Mouse (Mus musculus): ENCODE data around the gene Nfia.

Nfia gene

GRCm38 (mm10) chr4:98057721-98058120 lies 285.2 kb downstream of the Nfia start:
- no peak for DNase-seq (ENCODE audit: low read depth, low spot score)

DNA sequence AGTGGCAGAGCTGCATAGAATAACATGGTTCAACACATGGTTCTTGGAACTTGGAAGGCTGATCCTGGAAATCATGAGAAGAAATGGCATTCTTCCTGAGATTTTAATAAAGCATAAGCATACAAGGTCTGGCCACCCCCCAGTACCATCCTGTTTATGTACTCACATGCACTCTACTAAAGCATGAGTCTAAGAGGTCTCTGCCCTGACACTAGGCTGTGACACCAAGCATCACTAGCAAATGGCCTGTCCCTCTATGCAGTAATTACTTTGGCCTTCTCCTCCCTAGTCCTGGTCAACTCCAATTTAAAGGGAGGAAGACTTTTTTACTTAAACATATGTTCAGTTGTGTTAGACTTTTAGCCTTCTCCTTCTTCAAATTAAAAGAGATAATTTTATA lies 285.6 kb downstream of the Nfia start:
- DNase-seq (ENCODE audit: low read depth, low spot score), result no peak

DNA sequence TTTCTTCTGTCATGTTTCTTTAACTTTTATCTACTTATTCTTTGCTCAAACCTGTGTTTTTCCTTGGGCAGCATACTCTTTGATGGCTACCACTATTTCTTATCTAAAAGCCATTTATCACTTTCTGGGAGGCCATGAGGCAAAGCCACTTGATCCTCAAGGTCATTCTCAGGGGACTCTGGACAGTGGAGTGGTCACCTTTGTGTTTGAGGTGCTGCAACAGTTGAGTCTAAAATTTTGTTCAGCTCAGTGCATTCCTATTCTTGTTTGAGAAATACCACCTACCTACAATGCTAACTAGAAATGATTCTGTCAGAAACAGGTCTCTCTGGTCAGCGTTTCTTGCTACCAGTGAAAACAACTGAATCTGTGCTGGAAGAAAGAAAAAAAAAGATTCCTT lies 288.1 kb downstream of the Nfia start:
- DNase-seq (ENCODE audit: low read depth, low spot score), result no peak

GRCm38 (mm10) chr4:98061086-98061485 lies 288.6 kb downstream of the Nfia start:
- DNase-seq (ENCODE audit: low read depth, low spot score), result no peak

GRCm38 (mm10) chr4:98063280-98063679 lies 290.7 kb downstream of the Nfia start:
- DNase-seq (ENCODE audit: low read depth, low spot score), result no peak

GRCm38 (mm10) chr4:98076106-98076505 lies 303.6 kb downstream of the Nfia start:
- DNase-seq (ENCODE audit: low read depth, low spot score), result no peak

DNA sequence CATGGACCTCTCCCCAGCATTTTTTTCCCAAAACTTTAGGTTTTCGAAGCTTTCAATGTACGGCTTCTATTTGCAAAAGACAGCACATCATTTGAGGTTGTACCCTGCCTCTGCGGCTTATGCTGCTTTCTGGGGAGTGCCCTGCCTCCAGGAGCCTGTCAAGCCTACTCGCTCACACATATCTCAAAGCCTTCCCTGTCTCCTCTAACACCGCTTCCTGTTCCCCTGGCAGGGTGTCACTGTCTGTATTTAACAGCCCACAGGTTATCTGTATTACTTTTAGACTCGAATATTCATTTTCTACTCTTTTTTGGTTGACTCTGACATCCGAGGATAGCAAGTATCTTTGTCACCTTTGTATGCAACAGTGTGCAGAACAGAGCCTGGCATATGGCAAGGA lies 304.1 kb downstream of the Nfia start:
- no peak for DNase-seq (ENCODE audit: low read depth, low spot score)

DNA sequence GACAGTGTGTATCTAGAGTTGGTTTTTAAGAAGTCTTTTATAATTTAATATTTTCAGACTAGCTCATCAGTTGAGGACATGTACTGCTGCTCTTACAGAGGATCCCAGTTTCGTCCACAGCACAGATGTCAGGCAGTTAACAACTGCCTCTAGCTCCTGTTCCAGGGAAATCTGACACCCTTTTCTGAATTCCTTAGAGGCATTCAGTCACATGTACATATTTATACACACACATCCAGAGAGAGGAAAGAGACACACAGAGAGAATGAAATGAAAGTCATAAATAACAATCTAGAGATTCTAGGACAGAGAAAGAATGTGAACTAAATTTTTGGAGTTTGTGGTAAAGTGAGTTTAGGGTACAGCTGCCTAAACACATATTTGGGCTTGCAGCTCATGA lies 308.1 kb downstream of the Nfia start:
- no peak for DNase-seq (ENCODE audit: low read depth, low spot score)

DNA sequence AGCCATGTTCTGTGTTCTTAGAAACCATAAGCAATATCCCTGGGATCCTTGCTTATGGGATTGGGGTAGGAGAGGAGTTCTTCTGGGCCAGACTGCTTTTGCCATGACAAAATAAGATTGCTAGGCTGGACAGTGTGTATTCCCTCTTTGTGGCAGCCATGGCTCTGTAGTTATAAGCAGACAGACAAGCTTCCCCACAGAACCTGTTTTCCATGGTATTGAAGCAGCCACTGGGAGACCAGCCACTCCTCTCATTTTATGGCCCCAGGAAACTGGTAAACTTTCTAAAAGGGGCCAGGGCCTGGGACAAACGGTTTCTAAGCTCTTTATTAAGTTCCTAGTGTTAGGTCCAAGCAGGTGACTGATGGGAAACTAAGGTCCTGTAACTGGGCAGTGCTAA lies 309.4 kb downstream of the Nfia start:
- no peak for DNase-seq (ENCODE audit: low read depth, low spot score)

DNA sequence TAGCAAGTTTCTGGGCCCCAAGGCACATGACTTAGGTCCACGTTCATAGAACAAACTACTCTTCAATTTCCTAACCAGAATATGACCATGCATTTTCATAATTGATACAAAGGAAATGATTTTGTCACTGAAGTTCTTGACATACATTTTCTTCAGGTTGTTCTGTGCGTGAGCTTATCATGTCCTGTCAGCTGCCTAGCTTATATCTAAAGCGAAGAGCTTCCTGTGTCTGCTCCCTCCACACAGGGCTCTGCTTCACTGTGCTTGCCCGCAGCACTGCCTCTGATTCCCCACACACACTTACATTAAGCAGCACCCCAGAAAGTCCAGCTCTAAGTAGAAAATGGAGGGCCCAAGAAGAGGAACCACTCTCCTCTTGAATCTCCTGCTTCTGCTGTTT lies 310.0 kb downstream of the Nfia start:
- no peak for DNase-seq (ENCODE audit: low read depth, low spot score)

DNA sequence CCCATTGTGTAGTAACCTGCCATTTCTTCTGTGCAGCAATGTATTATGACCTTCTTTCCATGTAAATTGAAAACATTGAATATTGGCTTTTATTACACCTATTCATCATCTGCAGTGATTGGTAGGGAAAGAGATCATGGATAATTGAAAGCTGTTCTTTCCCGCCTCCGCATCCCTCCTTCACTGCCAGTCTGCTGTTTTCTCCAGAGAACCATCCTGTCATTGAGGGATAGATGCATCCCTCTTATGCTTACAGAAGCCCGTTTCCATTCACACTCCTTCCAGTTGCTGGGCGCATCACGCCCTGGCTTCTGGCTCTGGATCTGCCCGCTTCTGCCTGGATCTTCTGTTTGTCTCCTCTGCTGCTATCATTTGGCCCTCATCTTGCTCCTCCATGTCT lies 312.5 kb downstream of the Nfia start:
- no peak for DNase-seq (ENCODE audit: low read depth, low spot score)

- DNase-seq (ENCODE audit: low read depth, low spot score), result no peak
These were observed 314.4 kb downstream of the Nfia start for GRCm38 (mm10) chr4:98086976-98087375.

DNA sequence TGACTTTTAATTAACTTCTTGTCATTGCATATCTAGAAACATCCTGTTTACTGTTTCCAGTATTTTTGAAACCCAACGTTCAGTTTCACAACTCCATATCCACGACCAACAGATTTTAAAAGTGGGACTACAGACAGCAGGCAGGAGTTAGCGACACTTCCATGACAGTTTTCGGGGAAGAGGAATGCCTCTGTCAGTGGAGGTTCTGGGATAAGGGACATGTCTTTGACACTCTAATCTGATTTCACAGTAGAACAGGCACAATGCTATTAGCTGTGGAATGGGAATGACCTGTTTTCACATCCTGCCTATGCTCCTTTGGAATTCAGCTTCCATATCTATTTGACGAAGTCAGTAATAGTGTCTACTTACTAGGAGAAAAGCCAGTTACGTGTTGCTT lies 317.5 kb downstream of the Nfia start:
- DNase-seq (ENCODE audit: low read depth, low spot score), result no peak

GRCm38 (mm10) chr4:98090586-98090985 lies 318.1 kb downstream of the Nfia start:
- DNase-seq (ENCODE audit: low read depth, low spot score), result no peak

GRCm38 (mm10) chr4:98091368-98091827 lies 318.9 kb downstream of the Nfia start:
- no peak for DNase-seq (ENCODE audit: low read depth, low spot score)

DNA sequence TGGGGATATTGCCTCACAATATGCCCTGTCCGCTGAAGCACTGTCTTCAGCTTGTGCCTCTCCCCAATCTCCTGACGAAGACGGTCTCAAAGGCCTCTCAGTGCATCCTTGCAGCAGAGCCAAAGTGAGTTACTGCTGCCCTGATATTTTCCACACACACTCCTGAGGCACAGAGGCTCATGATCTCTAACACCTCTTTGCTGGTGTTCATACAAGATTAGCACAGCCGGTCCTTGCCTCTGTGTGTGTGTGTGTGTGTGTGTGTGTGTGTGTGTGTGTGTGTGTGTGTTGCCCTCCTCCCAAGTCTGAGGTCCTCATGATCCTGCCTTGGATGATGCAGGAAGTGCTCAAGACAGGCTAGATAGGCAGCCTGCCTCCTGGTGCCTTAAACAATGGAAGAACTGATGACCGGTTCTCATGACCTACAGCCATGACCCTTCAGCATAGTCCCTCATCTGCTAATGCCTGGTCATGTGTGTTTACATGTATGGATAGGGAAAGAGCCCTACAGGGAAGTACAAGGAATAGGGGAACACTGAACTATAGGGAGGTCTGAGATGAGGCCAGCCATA lies 319.5 kb downstream of the Nfia start:
- no peak for DNase-seq (ENCODE audit: low read depth, low spot score)

DNA sequence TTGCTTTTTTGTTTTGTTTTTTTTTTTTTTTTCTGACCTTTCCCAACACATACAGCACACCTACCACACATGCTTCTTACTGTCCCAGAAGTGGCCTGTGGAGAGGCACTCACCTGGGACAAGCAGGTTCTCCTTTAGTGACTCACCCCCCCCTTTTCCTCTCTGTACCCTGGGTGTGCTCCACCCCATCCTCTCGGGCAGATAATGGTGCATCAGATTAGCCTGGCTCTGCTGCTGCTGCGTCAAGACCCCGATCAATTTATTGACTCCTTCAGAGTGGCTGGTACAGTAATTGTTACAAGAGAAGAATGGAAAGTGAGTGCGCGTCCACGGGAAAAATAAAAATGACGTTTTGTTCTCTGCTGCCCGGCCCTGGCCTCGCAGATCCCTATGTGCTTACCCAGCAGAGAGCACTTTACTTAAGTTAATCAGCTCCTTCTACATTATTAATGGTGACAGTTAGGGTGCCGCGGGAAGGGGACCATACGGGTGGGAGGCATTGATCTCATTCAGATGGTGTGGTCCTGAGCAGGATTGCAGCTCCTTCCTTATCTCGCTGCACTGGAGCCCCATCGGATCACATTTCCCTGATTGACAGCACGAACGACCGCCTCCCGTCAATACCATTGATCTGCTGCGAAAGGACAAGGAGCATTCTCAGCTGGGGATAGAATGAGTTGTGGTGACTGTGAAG lies 321.7 kb downstream of the Nfia start:
- DNase-seq (ENCODE audit: low read depth, low spot score), result no peak

GRCm38 (mm10) chr4:98095060-98095459 lies 322.5 kb downstream of the Nfia start:
- DNase-seq (ENCODE audit: low read depth, low spot score), result no peak

- DNase-seq (ENCODE audit: low read depth, low spot score), result no peak
These were observed 324.6 kb downstream of the Nfia start for GRCm38 (mm10) chr4:98097013-98097566.

- no peak for DNase-seq (ENCODE audit: low read depth, low spot score)
These were observed 326.1 kb downstream of the Nfia start for GRCm38 (mm10) chr4:98098663-98099062.

DNA sequence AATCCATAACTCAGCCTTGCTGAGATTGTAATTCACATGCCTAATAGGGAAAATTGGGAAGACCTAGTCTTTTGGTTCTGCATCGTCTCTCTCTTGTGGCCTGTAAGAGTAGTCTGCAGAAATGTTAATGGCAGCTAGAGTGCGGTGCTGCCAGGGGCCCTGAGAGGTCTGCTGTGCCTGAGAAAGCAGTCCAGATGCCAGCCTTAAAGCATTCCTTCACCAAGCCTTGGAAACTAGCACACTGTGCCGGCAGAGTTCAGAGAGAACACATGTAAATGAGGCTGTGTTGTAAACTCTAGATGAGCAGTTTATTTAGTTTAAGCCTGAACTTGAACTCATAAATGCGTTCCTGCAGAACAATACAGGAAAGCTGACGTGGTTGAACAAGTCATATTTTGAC lies 326.9 kb downstream of the Nfia start:
- no peak for DNase-seq (ENCODE audit: low read depth, low spot score)

DNA sequence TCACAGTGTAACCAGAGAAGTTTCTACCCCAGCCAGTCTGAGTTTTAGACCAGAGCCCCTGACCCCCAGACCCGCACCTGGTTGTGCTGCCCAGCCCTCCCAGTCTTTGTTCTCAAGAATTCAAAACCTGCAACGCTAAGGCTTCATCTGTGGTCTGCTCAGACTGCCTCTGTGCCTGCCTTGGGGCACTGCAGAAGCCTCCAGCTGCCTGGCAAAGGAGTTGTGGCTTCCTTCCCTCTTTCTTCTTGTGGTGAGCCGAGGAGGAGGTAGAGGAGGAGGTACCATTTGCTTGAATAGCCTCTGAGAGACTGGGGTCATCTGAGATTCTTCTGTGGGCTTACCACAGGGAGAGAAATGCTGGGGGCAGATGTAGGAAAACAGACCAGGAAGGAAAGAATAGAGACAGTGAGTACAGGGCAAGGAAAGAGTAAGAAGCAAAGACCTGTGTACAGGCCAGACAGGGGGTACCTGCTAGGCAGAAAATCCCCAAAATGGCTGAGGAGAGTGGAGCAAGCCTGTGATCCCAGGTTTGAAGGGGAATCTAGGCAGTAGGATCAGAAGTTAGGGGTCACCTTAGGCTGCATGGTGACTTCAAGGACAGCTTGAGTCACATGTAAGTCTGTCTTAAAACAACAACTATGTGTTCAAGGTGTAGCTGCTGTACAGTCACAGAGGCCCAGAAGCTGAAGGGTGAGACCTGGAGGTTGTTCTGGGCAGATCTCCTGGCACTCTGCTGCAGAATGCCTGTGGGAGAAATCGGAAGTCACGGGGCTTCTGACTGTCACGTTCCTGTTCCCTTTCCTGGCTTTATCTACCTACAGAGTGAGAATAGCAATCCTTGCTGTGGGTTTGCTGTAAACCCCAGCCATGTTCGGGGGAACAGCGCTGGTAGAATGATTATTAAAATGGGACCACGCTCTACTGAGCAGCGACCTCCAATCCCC lies 328.9 kb downstream of the Nfia start:
- DNase-seq (ENCODE audit: low read depth, low spot score), result no peak
